In genomic region chr5:150265005-150265404, GRCm38 (mm10) we compare ENCODE assay signal across 13 mouse cellular contexts.
"Had no signal": no experiment of that assay in that cellular context is flagged by ENCODE, and none has a peak within 500 bp of the region (broad histone marks: within the 10 kb centered on the region; RNA-seq: fewer than 3 reads in every experiment).

No protein-coding gene starts in this region.

- H3K9me3 ChIP-seq: midbrain, embryonic 15.5 days had no signal

- H3K27me3 ChIP-seq: midbrain, embryonic 13.5 days; midbrain, embryonic 15.5 days; neural tube, embryonic 12.5 days had no signal

- ATAC-seq: midbrain, embryonic 13.5 days; midbrain, embryonic 15.5 days had no signal

- H3K36me3 ChIP-seq: midbrain, embryonic 10.5 days; midbrain, embryonic 15.5 days; neural tube, embryonic 12.5 days had no signal

- H3K27ac ChIP-seq: midbrain, embryonic 10.5 days; midbrain, embryonic 13.5 days; midbrain, embryonic 15.5 days; neural tube, embryonic 12.5 days had no signal

- H3K4me2 ChIP-seq: lung, embryonic 14.5 days; midbrain, embryonic 13.5 days; midbrain, embryonic 15.5 days; neural tube, embryonic 12.5 days had no signal

- DNase-seq: lung, adult 18-20 months; lung, embryonic 14.5 days; lung, postnatal 10 days; lung, postnatal 4 days; right cerebral cortex, postnatal 14 days; spleen, adult 18-20 months; thymus, adult 18-20 months; thymus, postnatal 14 days; thymus, postnatal 36 days had no signal

- H3K9ac ChIP-seq: lung, embryonic 14.5 days; midbrain, embryonic 13.5 days; midbrain, embryonic 15.5 days; neural tube, embryonic 12.5 days had no signal

- H3K4me3 ChIP-seq: midbrain, embryonic 10.5 days; midbrain, embryonic 13.5 days; midbrain, embryonic 15.5 days; neural tube, embryonic 12.5 days had no signal
